Mouse (Mus musculus) embryonic facial prominence, embryonic 15.5 days (tissue): ENCODE measurements around the gene C2cd5. TPM values are rescaled to one million over a fixed set of nuclear protein-coding genes. Genes with fewer than 3 reads are reported as not detected.
"Not testable (repeated sequence)": the region's sequence is repeated elsewhere in the genome, so short reads cannot be mapped to it uniquely, and the experiment has no call there.

Experiments
- ATAC-seq: fragments of 200-750 bp; cut with Nextera tagmentation; 2 replicates; pipeline ENCODE4 v1.8.0; 2017; ENCODE audit warnings: low read depth, moderate TSS enrichment; ENCODE audit not compliant: insufficient number of reproducible peaks, low FRiP score, low TSS enrichment
- H3K27ac ChIP-seq: fragments of 300-500 bp; sonication (generic); replicated peaks from 2 replicates; pipeline ENCODE4 v1.5.1; 2015; ENCODE audit warnings: mild to moderate bottlenecking, inconsistent platforms
- H3K27me3 ChIP-seq: fragments of 300-500 bp; sonication (generic); 2 replicates; pipeline ENCODE4 v1.6.1; 2015; ENCODE audit warnings: inconsistent platforms
- H3K36me3 ChIP-seq: fragments of 300-500 bp; sonication (generic); 2 replicates; pipeline ENCODE4 v1.6.1; 2015; ENCODE audit warnings: mild to moderate bottlenecking, inconsistent platforms
- H3K4me1 ChIP-seq: fragments of 300-500 bp; sonication (generic); 2 replicates; pipeline ENCODE4 v1.6.1; 2015; ENCODE audit warnings: inconsistent platforms
- H3K4me2 ChIP-seq: fragments of 300-500 bp; sonication (generic); replicated peaks from 2 replicates; pipeline ENCODE4 v1.6.1; 2015; ENCODE audit warnings: mild to moderate bottlenecking, inconsistent platforms
- H3K4me3 ChIP-seq: fragments of 300-500 bp; sonication (generic); replicated peaks from 2 replicates; pipeline ENCODE4 v1.5.1; 2015; ENCODE audit warnings: mild to moderate bottlenecking, inconsistent platforms
- H3K9ac ChIP-seq: fragments of 300-500 bp; sonication (generic); 2 replicates; pipeline ENCODE4 v1.6.1; 2015; ENCODE audit warnings: inconsistent platforms
- H3K9me3 ChIP-seq: fragments of 300-500 bp; sonication (generic); replicated peaks from 2 replicates; pipeline ENCODE4 v1.6.1; 2016; ENCODE audit warnings: inconsistent platforms
- WGBS: fragments of 180-500 bp; shearing (Covaris S2); methylation state at CpG from one replicate; pipeline ENCODE4 v1.1.7; 2015; 5-methylcytosine and 5-hydroxymethylcytosine counted together
- polyA plus RNA-seq: library from polyadenylated mRNA; unstranded; fragments of >200 nt; fragmentation: Nextera tagmentation; extraction: Ambion mirVana; gene quantifications from 2 replicates; pipeline ENCODE4 v1.2.1, GENCODE M21; 2015

C2cd5 gene
- polyA plus RNA-seq, 1 experiment from 2014 or later, result 29.9 TPM

DNA sequence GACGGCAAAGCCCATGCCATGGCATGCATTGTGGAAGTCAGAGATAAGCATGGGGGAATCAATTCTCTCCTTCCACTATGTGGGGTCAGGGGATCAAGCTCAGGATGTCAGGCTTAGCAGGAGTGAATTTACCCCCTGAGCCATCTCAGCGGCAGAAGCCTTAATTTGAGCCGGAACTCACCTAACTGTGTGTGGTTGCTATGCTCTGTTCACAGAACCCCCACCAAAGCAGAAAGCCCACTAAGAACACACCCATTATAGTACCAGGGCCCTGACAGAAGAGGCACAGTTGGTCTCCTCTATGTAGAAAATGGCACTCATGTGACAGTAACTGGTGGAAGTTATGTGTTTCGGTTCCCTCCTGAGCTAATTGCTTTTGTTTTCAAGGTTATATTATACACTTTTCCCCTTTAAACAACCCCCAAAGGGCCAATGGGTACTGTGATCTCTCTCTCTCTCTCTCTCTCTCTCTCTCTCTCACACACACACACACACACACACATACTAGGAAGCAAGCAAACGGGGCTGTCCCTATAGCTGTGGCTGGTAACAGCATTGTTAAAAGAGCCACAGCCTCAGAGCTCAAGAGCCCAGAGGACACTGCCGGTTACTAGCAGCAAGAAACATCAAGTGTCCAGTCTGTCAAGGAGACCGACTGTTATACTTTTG is 108.4 kb downstream of the C2cd5 start:
- Histone ChIP-seq H3K4me2 (no peak overlapping the region), H3K27me3 (no peaks in the 10 kb centered on the region), H3K4me3 (no peak overlapping the region), H3K4me1 (peaks cover 7% of the 10 kb centered on the region), H3K9me3 (no peaks in the 10 kb centered on the region), H3K36me3 (no peaks in the 10 kb centered on the region), H3K9ac (no peak overlapping the region), H3K27ac (no peak overlapping the region)
- no peak for ATAC-seq
- 36% methylated on average over 7 of the region's 7 CpGs for WGBS

GRCm38 (mm10) chr6:142990516-142990915 is 109.4 kb downstream of the C2cd5 start:
- no peak for ATAC-seq
- 76% methylated on average over 9 of the region's 9 CpGs for WGBS

GRCm38 (mm10) chr6:142989495-142989894 is 110.4 kb downstream of the C2cd5 start:
- ATAC-seq, result no peak
- H3K4me2 ChIP-seq, result no peak overlapping the region
- WGBS, result 84% methylated on average over 13 of the region's 13 CpGs
- peaks cover 7% of the 10 kb centered on the region for H3K4me1 ChIP-seq
- no peaks in the 10 kb centered on the region for H3K27me3 ChIP-seq
- no peaks in the 10 kb centered on the region for H3K9me3 ChIP-seq
- no peaks in the 10 kb centered on the region for H3K36me3 ChIP-seq
- H3K4me3 ChIP-seq, result no peak overlapping the region
- no peak overlapping the region for H3K27ac ChIP-seq
- no peak overlapping the region for H3K9ac ChIP-seq

More at GRCm38 (mm10) chr6:142990516-142990915, 109.4 kb downstream of the C2cd5 start:
- Histone ChIP-seq H3K9ac (no peak overlapping the region), H3K9me3 (no peaks in the 10 kb centered on the region), H3K36me3 (no peaks in the 10 kb centered on the region), H3K4me1 (peaks cover 7% of the 10 kb centered on the region), H3K27ac (no peak overlapping the region), H3K27me3 (no peaks in the 10 kb centered on the region), H3K4me2 (no peak overlapping the region), H3K4me3 (no peak overlapping the region)

DNA sequence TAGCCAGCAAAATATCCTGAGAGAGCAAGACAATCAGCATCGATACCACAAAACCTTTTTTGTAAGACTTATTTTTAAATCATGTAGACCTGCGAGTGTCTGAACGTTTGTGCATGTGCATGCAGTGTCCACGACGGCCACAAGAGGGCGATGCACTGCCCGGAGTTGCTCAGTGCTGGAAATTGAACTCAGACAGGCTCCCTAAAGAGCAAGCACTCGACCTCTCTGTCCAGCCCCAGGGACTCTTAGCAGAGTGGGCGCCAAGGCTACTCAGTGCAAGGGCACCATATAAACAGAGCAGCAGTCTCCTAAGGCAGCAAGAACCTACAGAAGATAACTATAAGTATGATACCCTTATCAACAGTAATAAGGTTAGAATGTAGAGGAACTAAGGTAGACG is 111.2 kb downstream of the C2cd5 start:
- Histone ChIP-seq H3K4me3 (no peak overlapping the region), H3K27me3 (no peaks in the 10 kb centered on the region), H3K9ac (no peak overlapping the region), H3K9me3 (no peaks in the 10 kb centered on the region), H3K4me1 (peaks cover 2% of the 10 kb centered on the region), H3K27ac (no peak overlapping the region), H3K36me3 (no peaks in the 10 kb centered on the region), H3K4me2 (no peak overlapping the region)
- WGBS, result 28% methylated on average over 10 of the region's 10 CpGs
- no peak for ATAC-seq

- Histone ChIP-seq H3K27me3 (no peaks in the 10 kb centered on the region), H3K9ac (no peak overlapping the region), H3K4me1 (no peaks in the 10 kb centered on the region), H3K36me3 (no peaks in the 10 kb centered on the region), H3K9me3 (no peaks in the 10 kb centered on the region), H3K4me3 (no peak overlapping the region), H3K4me2 (no peak overlapping the region), H3K27ac (no peak overlapping the region)
- 50% methylated on average over 6 of the region's 6 CpGs for WGBS
- ATAC-seq, result no peak
Measured at GRCm38 (mm10) chr6:142988231-142988630, 111.7 kb downstream of the C2cd5 start.

- no peak overlapping the region for H3K4me3 ChIP-seq
- no peaks in the 10 kb centered on the region for H3K36me3 ChIP-seq
- no peaks in the 10 kb centered on the region for H3K4me1 ChIP-seq
- no peaks in the 10 kb centered on the region for H3K9me3 ChIP-seq
- whole genome bisulfite sequencing, result 63% methylated on average over 6 of the region's 6 CpGs
- H3K4me2 ChIP-seq, result no peak overlapping the region
- H3K27ac ChIP-seq, result no peak overlapping the region
- H3K27me3 ChIP-seq, result no peaks in the 10 kb centered on the region
- no peak overlapping the region for H3K9ac ChIP-seq
- ATAC-seq, result no peak
Measured at GRCm38 (mm10) chr6:142987616-142988015, 112.3 kb downstream of the C2cd5 start.

GRCm38 (mm10) chr6:142986706-142987105 is 113.2 kb downstream of the C2cd5 start:
- H3K27me3 ChIP-seq, H3K4me3 ChIP-seq, H3K9me3 ChIP-seq, ATAC-seq, H3K9ac ChIP-seq, H3K27ac ChIP-seq, H3K4me1 ChIP-seq, H3K36me3 ChIP-seq, H3K4me2 ChIP-seq: not testable (repeated sequence)
- 84% methylated on average over 9 of the region's 9 CpGs for WGBS

DNA sequence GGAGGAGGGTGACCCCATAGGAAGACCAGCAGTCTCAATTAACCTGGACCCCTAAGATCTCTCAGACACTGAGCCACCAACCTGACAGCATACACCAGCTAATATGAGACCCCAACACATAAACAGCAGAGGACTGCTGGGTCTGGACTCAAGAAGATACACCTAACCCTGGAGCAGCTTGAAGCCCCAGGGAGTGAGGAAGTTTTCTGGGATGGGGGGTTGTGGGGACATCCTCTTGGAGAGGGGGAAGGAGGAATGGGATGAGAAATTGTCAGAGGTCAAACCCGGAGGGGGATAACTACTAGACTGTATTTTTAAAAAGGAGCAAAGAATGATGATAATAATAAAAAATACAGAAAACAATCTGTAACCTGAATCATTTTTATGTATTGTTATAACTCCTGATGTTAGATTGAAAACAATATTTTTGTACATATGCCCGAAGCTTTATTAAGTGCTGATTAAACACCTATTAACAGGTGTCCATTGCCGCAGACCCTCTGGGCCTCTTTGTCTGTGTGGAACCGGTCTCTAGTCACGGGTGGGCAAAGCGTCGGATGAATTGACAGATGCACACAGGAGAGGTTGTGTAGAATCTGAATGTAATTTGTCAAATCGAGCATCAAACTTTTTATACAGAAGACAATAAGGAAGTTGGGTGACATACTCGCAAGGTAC is 114.2 kb downstream of the C2cd5 start:
- 86% methylated on average over 9 of the region's 9 CpGs for WGBS

GRCm38 (mm10) chr6:142979665-142980660 is 120.0 kb downstream of the C2cd5 start:
- Histone ChIP-seq H3K9me3 (no peaks in the 10 kb centered on the region), H3K27ac (no peak overlapping the region), H3K4me3 (no peak overlapping the region), H3K4me1 (no peaks in the 10 kb centered on the region), H3K27me3 (no peaks in the 10 kb centered on the region), H3K4me2 (no peak overlapping the region), H3K9ac (no peak overlapping the region), H3K36me3 (no peaks in the 10 kb centered on the region)
- WGBS, result 42% methylated on average over 6 of the region's 6 CpGs
- no peak for ATAC-seq

More for the DNA sequence above, 114.2 kb downstream of the C2cd5 start:
- not testable (repeated sequence) for H3K36me3 ChIP-seq, H3K4me3 ChIP-seq, H3K27ac ChIP-seq, H3K27me3 ChIP-seq, ATAC-seq, H3K4me1 ChIP-seq, H3K4me2 ChIP-seq, H3K9me3 ChIP-seq, H3K9ac ChIP-seq

GRCm38 (mm10) chr6:142977221-142977620 is 122.7 kb downstream of the C2cd5 start:
- Histone ChIP-seq H3K27ac (no peak overlapping the region), H3K9me3 (no peaks in the 10 kb centered on the region), H3K4me1 (no peaks in the 10 kb centered on the region), H3K4me3 (no peak overlapping the region), H3K9ac (no peak overlapping the region), H3K27me3 (no peaks in the 10 kb centered on the region), H3K4me2 (no peak overlapping the region), H3K36me3 (no peaks in the 10 kb centered on the region)
- ATAC-seq, result no peak
- WGBS, result 47% methylated on average over 1 of the region's 1 CpGs

- Histone ChIP-seq H3K9me3 (no peaks in the 10 kb centered on the region), H3K36me3 (no peaks in the 10 kb centered on the region), H3K4me3 (no peak overlapping the region), H3K4me2 (no peak overlapping the region), H3K27ac (no peak overlapping the region), H3K27me3 (no peaks in the 10 kb centered on the region), H3K9ac (no peak overlapping the region), H3K4me1 (no peaks in the 10 kb centered on the region)
- ATAC-seq, result no peak
- 90% methylated on average over 7 of the region's 7 CpGs for WGBS
Measured at GRCm38 (mm10) chr6:142973289-142973688, 126.7 kb downstream of the C2cd5 start.
